Mouse (Mus musculus) erythroblast, embryonic 14.5 days (primary cell): ENCODE data around the gene Crebbp. TPM values are rescaled to one million over a fixed set of nuclear protein-coding genes. Genes with fewer than 3 reads are reported as not detected.

Experiments
- H3K27me3 ChIP-seq: 2 replicates; pipeline ENCODE4 v1.6.1; 2012; ENCODE audit warnings: inconsistent platforms; ENCODE audit not compliant: control insufficient read depth
- H3K36me3 ChIP-seq: 2 replicates; pipeline ENCODE4 v1.6.1; 2012; ENCODE audit warnings: mild to moderate bottlenecking, inconsistent platforms; ENCODE audit not compliant: control insufficient read depth
- H3K4me1 ChIP-seq: 2 replicates; pipeline ENCODE4 v1.6.1; 2012; ENCODE audit warnings: inconsistent platforms; ENCODE audit not compliant: control insufficient read depth
- H3K4me3 ChIP-seq: replicated peaks from 2 replicates; pipeline ENCODE3; 2012; ENCODE audit warnings: moderate library complexity, mild to moderate bottlenecking, inconsistent platforms
- H3K9me3 ChIP-seq: 2 replicates; pipeline ENCODE4 v1.6.1; 2012; ENCODE audit warnings: low read length, inconsistent platforms, mixed read lengths; ENCODE audit not compliant: control insufficient read depth
- GATA1 ChIP-seq: IDR thresholded peaks from 2 replicates; pipeline ENCODE4 v1.6.1; 2012; ENCODE audit warnings: low read length, inconsistent platforms, mixed read lengths
- TAL1 ChIP-seq: IDR thresholded peaks from 3 replicates; pipeline ENCODE4 v1.6.1; 2012; ENCODE audit warnings: low read length, inconsistent platforms, mixed read lengths
- polyA plus RNA-seq: library from polyadenylated mRNA; stranded (reverse); fragments of >175 nt; gene quantifications from 2 replicates; pipeline ENCODE4 v1.2.3, GENCODE M21; 2012

The Crebbp gene
- polyA plus RNA-seq, 1 experiment: 1.2 TPM

DNA sequence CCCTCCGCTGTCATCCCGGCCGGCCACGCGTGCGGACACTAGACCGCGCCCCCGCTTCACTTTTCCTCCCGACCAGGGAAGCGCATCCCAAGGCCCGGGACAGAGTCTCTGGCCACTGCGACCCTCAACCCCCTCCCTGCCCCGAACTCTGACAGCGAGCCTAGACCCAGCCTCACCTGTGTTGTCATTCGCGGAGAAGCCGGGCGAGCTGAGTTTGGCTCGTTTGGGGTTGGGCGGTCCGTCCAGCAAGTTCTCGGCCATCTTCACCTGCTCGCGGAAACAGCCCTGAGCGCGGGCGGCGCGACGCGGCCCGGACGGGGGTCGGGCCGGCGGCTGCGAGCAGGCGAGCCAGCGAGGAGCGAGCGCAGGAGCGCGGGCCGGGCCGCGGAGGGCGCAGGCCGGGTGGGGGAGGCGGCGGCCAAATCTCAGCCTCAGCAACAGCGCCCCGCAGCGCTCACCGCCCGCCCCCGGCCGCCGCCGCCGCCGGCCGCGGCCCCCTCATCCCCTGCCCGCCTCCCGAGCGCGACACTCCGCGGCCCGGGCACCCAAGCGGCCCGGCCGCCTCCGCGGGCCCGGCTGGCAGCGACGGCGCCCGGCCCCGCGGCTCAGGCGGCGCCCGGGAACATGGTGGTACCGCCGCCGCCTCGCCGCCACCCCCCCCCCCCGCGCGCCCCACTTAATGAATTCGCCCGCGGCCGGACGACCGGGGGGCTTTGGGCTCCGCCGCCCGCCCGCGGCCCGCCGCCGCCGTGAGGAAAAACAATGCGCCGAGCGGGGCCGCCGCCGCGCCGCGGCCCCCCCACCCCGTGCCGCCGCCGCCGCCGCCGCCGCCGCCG lies 616 bp downstream of the Crebbp start:
- Histone ChIP-seq H3K27me3 (peaks cover 43% of the 10 kb centered on the region), H3K9me3 (no peaks in the 10 kb centered on the region), H3K4me1 (peaks cover 40% of the 10 kb centered on the region), H3K4me3 (peak overlapping the region; percentile 78), H3K36me3 (peaks cover 16% of the 10 kb centered on the region)
- TF ChIP-seq TAL1 (no peak), GATA1 (no peak)

DNA sequence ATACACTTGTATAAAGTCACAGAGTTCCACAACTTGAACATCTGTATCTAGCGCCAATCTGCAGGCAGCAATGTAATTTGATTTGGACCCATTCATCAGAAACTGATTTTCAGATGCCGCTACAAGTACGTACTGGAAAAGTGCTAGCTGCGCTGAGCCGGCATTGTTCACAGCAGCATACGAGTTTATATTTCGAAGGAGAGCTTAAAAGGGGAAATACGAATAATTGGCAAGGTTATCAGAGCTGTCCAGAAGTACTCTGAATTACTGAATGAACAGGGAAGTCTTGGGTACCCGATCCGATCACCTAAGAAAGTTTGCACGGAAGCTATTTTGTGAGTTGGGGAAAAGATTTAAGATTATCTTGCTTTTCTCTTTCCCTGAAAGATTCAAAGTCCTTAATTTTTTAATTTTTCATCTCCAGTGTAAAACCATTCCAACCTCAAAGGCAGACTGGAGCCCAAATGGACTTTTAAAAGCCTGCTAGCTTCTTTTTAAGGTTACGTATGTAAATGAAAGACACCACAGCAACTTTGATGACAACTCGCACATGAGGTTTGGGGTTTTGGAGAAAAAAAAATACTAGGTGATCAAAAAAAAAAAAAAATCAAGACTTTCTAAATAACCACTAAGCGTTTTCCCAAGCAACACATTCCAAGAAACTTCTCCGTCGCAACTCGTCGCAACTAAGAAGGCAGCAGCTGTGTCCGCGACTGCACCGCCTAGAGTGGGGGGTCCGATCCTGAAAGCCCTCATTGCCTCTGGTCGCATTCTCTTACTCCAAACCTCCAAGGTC lies 1.4 kb downstream of the Crebbp start:
- H3K4me3 ChIP-seq: peak overlapping the region; percentile 78
- H3K9me3 ChIP-seq: no peaks in the 10 kb centered on the region
- no peak for TF ChIP-seq GATA1
- TF ChIP-seq TAL1: no peak
- peaks cover 36% of the 10 kb centered on the region for H3K27me3 ChIP-seq
- H3K4me1 ChIP-seq: peaks cover 42% of the 10 kb centered on the region
- peaks cover 24% of the 10 kb centered on the region for H3K36me3 ChIP-seq

DNA sequence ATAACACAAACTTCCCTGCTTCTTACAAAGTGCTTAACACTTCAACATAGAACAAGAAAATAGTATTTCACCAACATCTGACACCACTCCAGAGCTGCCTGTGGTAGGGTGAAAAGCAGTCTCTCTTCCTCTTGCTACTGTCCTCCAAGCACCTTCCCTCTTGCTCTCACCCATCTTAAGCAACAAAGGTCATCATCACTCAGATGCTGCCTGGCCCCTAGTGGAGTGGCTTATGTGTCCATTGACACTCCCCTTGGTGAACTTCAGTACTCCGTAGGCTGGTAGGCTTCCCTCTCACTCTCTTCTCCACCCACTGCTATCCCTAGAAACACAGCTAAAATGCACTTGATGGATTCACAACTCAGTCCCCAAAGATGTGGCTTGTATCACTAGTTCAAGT lies 3.5 kb downstream of the Crebbp start:
- Histone ChIP-seq H3K4me1 (peaks cover 47% of the 10 kb centered on the region), H3K9me3 (no peaks in the 10 kb centered on the region), H3K27me3 (peaks cover 20% of the 10 kb centered on the region), H3K36me3 (peaks cover 41% of the 10 kb centered on the region), H3K4me3 (no peak overlapping the region)
- TF ChIP-seq TAL1 (no peak), GATA1 (no peak)

DNA sequence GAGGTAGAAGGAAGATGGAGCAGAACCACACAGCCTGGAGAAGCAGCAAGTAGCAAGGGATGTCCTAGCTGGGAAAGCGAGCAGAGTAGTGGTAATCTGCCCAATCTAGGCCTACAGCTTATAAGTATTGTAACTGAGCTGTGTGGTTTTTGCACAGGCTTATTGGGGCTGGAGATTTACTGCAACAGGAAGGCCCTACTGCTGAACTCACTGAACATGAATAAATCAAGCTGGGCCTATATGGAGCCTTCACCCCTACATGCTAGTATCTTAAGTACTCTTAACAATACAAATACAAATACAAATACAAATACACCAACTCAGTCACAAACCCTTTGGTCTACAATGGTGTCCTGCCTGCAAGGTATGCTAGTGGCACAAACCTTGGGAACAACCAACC lies 10.2 kb downstream of the Crebbp start:
- H3K36me3 ChIP-seq: peaks cover 41% of the 10 kb centered on the region
- H3K4me1 ChIP-seq: peaks cover 43% of the 10 kb centered on the region
- no peaks in the 10 kb centered on the region for H3K27me3 ChIP-seq
- H3K9me3 ChIP-seq: no peaks in the 10 kb centered on the region
- H3K4me3 ChIP-seq: no peak overlapping the region
- no peak for TF ChIP-seq GATA1
- no peak for TF ChIP-seq TAL1

DNA sequence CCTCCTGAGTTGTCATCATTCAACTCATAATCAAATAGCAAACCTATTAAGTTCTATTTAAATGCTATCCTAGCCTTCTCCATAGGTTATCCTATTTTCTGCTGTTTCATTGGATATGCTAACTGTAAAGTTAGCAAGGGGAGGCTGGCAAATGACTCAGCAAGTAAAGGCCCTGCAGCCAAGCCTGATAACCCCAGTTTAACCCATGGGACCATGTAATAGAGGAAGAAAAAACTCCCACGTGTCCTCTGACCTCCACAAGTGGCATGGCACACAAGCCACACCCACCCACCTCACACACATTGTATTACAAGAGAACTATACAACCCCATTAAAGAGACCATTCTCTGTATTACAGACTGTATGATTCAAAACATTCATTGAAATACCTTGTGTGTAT lies 13.8 kb downstream of the Crebbp start:
- Histone ChIP-seq H3K4me3 (no peak overlapping the region), H3K36me3 (peaks cover 13% of the 10 kb centered on the region), H3K27me3 (no peaks in the 10 kb centered on the region), H3K4me1 (peaks cover 39% of the 10 kb centered on the region), H3K9me3 (no peaks in the 10 kb centered on the region)
- TF ChIP-seq GATA1 (peak; percentile 59), TAL1 (no peak)

DNA sequence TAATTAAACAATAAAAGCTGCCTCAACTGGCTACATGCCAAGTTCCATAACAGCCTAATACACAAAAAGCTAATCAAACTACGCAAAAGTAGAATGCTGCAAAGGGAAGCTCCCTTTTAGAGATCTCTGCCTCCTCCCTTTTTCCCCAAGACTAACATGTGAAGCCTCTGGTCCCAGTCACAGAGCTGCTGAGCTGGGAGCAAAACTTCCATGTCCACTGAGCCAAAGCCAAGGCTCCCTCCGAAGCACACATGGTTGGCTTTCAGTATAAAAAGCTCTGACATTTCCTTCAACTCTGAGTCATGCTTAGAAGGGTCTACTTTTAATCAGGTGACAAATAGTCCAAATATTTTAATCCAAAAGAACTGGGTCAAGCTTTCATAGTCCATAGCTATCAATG lies 14.2 kb downstream of the Crebbp start:
- H3K9me3 ChIP-seq: no peaks in the 10 kb centered on the region
- TF ChIP-seq TAL1 (no peak), GATA1 (no peak)

DNA sequence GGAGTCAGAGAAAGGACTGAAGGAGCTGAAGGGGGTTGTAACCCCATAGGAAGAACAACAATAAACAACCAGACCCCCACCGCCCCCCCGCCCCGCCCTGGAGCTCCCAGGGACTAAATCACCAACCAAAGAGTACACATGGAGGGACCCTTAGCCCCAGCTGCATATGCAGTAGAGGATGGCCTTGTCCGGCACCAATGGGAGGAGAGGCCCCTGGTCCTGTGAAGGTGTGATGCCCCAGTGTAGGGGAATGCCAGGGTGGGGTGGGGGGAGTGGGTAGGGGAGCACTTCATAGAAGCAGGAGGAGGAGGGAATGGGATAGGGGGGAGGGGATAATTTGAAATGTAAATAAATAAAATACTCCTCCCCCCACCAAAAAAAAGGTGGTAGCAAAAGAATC lies 15.8 kb downstream of the Crebbp start:
- Histone ChIP-seq H3K4me1 (peaks cover 35% of the 10 kb centered on the region), H3K9me3 (no peaks in the 10 kb centered on the region)
- no peak for TF ChIP-seq GATA1
- TF ChIP-seq TAL1: no peak

More for the DNA sequence above, 14.2 kb downstream of the Crebbp start:
- H3K4me1 ChIP-seq: peaks cover 39% of the 10 kb centered on the region
- no peaks in the 10 kb centered on the region for H3K27me3 ChIP-seq
- H3K36me3 ChIP-seq: peaks cover 13% of the 10 kb centered on the region
- no peak overlapping the region for H3K4me3 ChIP-seq

DNA sequence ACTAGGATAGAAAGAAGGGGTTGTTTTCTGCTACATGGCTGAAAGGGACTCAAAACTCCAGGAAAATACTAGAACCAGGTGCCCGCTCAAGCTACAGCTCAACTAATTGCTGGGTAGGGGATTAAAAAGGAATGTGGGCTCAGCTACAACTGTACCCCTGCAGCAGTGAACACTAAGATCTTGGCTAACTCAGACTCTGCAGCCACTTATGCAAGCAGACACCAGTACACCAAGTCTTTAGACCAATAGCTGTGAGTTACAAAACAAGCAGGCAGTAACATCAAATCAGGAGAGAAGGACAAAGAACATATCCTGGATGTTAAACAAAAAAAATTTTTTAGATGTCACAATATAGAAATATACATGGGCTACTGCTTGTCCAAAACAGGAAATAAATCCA lies 23.6 kb downstream of the Crebbp start:
- Histone ChIP-seq H3K4me1 (peaks cover 16% of the 10 kb centered on the region), H3K9me3 (no peaks in the 10 kb centered on the region), H3K4me3 (no peak overlapping the region), H3K27me3 (no peaks in the 10 kb centered on the region), H3K36me3 (no peaks in the 10 kb centered on the region; the same call in 1 of the 2 replicates)
- TF ChIP-seq GATA1: no peak
- TF ChIP-seq TAL1: no peak

More for the DNA sequence above, 15.8 kb downstream of the Crebbp start:
- Histone ChIP-seq H3K36me3 (peaks cover 6% of the 10 kb centered on the region; the same call in 1 of the 2 replicates), H3K4me3 (no peak overlapping the region), H3K27me3 (no peaks in the 10 kb centered on the region)

DNA sequence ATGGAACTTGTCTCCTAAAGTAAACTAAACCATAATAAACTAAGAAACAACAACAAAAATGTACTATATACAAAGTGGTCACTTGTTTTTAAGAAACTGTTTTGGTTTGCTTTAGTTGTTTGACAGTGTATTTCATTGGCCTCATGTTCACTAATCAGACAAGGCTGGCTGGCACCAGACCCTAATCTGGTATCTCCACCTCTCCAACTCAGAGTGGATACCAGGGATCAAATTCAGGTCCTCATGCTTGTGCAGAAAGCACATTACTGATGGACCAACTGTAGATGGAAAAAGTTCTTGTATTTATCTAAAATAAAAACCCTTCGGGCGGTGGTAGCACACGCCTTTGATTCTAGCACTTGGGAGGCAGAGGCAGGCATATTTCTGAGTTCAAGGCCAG lies 38.7 kb downstream of the Crebbp start:
- no peak for TF ChIP-seq TAL1
- TF ChIP-seq GATA1: no peak

More for the DNA sequence above, 38.7 kb downstream of the Crebbp start:
- Histone ChIP-seq H3K4me1 (peaks cover 33% of the 10 kb centered on the region), H3K27me3 (no peaks in the 10 kb centered on the region), H3K9me3 (no peaks in the 10 kb centered on the region), H3K4me3 (no peak overlapping the region), H3K36me3 (peaks cover 37% of the 10 kb centered on the region)
